8 mouse cellular contexts compared by ENCODE assay signal in the genomic region with DNA sequence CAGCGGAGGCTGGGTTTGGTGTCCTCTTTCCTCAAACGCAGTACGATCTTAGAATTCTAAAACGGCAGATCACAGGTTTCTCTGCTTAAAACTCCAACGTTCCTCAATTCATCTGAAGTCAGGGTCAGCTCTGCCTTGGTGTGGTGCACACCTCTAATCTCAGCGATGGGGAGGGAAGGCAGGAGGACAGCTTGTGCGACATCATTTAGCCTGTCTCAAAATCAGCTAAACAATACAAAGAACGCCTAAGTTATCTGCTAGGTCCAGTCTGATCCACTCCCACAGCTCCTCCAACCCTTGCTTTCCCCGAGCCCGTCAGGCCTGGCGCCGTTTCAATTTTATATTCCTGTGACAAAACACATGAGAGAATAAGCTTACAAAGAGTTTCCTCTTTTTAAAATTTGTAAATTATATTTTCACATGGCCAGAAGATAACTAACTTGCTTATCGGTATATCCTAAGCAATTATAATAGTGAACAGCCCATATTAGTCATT. TPM values are rescaled to one million over a fixed set of nuclear protein-coding genes. Genes with fewer than 3 reads are reported as not detected.
A peak's percentile ranks its signal among the peaks of the same experiment; 100 is the strongest.
DNase-seq lines count a peak whose midpoint lies in the region; ATAC-seq and TF ChIP-seq lines count a peak whose summit lies in the region.

No protein-coding gene starts in this region.

- whole genome bisulfite sequencing in spleen, adult 2 months: 30% methylated on average over 13 of the region's 13 CpGs
- 19% methylated on average over 13 of the region's 13 CpGs for WGBS in intestine, embryonic 16.5 days
- 32% methylated on average over 13 of the region's 13 CpGs for WGBS in midbrain, embryonic 12.5 days

- no peaks in the 10 kb centered on the region for H3K4me1 ChIP-seq in spleen, adult 2 months (ENCODE audit: control insufficient read depth, insufficient read depth, insufficient read length)
- H3K4me1 ChIP-seq in intestine, embryonic 16.5 days (ENCODE audit: control insufficient read depth, insufficient read depth, low read length): peaks cover 4% of the 10 kb centered on the region; the same call in 1 of the 2 replicates
- peaks cover 5% of the 10 kb centered on the region; the same call in 1 of the 2 replicates for H3K4me1 ChIP-seq in midbrain, embryonic 12.5 days

- no peak for TF ChIP-seq POLR2A in spleen, adult 2 months (IDR thresholded peaks at IDR 0.05; ENCODE audit: low read depth, low read length)

- H3K9me3 ChIP-seq in intestine, embryonic 16.5 days (ENCODE audit: control insufficient read depth, low read length): no peaks in the 10 kb centered on the region
- no peaks in the 10 kb centered on the region for H3K9me3 ChIP-seq in midbrain, embryonic 12.5 days

- no peaks in the 10 kb centered on the region for H3K27me3 ChIP-seq in spleen, adult 2 months (ENCODE audit: control insufficient read depth, insufficient read depth, low read length)
- H3K27me3 ChIP-seq in intestine, embryonic 16.5 days (replicated peaks; ENCODE audit: control insufficient read depth, insufficient read depth, low read length): no peaks in the 10 kb centered on the region
- no peaks in the 10 kb centered on the region for H3K27me3 ChIP-seq in midbrain, embryonic 12.5 days

- no peak overlapping the region for H3K27ac ChIP-seq in spleen, adult 2 months (ENCODE audit: insufficient read depth, low read length)
- H3K27ac ChIP-seq in intestine, embryonic 16.5 days (ENCODE audit: low read length): no peak overlapping the region; the same call in 1 of the 2 replicates
- H3K27ac ChIP-seq in midbrain, embryonic 12.5 days (replicated peaks): 0 out of 2 replicates have a peak overlapping the region, but pooled peaks have one; percentile 46

- H3K4me2 ChIP-seq in intestine, embryonic 16.5 days (ENCODE audit: low read depth, low read length): peak overlapping the region; percentile 80
- H3K4me2 ChIP-seq in midbrain, embryonic 12.5 days (replicated peaks): peak overlapping the region; percentile 57

- DNase-seq in cerebellum, postnatal 10 days: peak; percentile 59 to 75
- no peak for DNase-seq in cerebellum, adult 8-10 months
- no peak for DNase-seq in spleen, adult 2 months (ENCODE audit: low read depth in 1 of 2, low spot score in 2 of 2)
- no peak for DNase-seq in spleen, postnatal 36 days (ENCODE audit: low spot score in 2 of 2)
- DNase-seq in thymus, postnatal 14 days: no peak

- 0 out of 2 replicates have a peak overlapping the region, but pooled peaks have one; percentile 35 for H3K4me3 ChIP-seq in spleen, adult 2 months (ENCODE audit: extremely low read depth, insufficient read depth, insufficient read length)
- peak overlapping the region; percentile 50 for H3K4me3 ChIP-seq in intestine, embryonic 16.5 days (ENCODE audit: low read length)
- peak overlapping the region; percentile 39 for H3K4me3 ChIP-seq in midbrain, embryonic 12.5 days

- H3K9ac ChIP-seq in intestine, embryonic 16.5 days (ENCODE audit: low read depth, low read length): peak overlapping the region; percentile 70
- H3K9ac ChIP-seq in midbrain, embryonic 12.5 days (replicated peaks): peak overlapping the region; percentile 46

- no peak for TF ChIP-seq CTCF in spleen, adult 2 months (IDR thresholded peaks at IDR 0.05; ENCODE audit: extremely low read depth, insufficient read depth, insufficient read length, insufficient replicate concordance)

- H3K36me3 ChIP-seq in spleen, adult 2 months (ENCODE audit: control insufficient read depth, insufficient read depth, low read length): no peaks in the 10 kb centered on the region
- H3K36me3 ChIP-seq in intestine, embryonic 16.5 days (ENCODE audit: control insufficient read depth, insufficient read depth, low read length): no peaks in the 10 kb centered on the region
- peaks cover 3% of the 10 kb centered on the region; the same call in 1 of the 2 replicates for H3K36me3 ChIP-seq in midbrain, embryonic 12.5 days

- ATAC-seq in intestine, embryonic 16.5 days: no peak; the same call in 1 of the 2 replicates
- ATAC-seq in midbrain, embryonic 12.5 days (ENCODE audit: low FRiP score, low read depth): 0 out of 2 replicates have a peak, but pooled peaks have one; percentile 23
- no peak for ATAC-seq in activated CD4-positive, CD25-positive, alpha-beta regulatory T cell, adult 4 months

RNA-seq across cellular contexts. Expression of gene 1700125H20Rik, which starts 13.1 kb away (rescaled TPM):
- not detected in 2 replicates for polyA plus RNA-seq in spleen, adult 2 months (2012; rRNA removed)
- polyA plus RNA-seq in intestine, embryonic 16.5 days (2015; fragmentation: Nextera tagmentation; extraction: Ambion mirVana): not detected in 2 replicates
- polyA plus RNA-seq in midbrain, embryonic 12.5 days (2016; fragmentation: Nextera tagmentation; extraction: Ambion mirVana): 0.47 and 0.55 TPM in 2 replicates
- not detected for polyA plus RNA-seq in activated CD4-positive, CD25-positive, alpha-beta regulatory T cell, adult 4 months (2017; shearing (Covaris generic))

RNA-seq across cellular contexts. Expression of gene Usp32, which starts 43.4 kb away (rescaled TPM):
- 2.9 and 5.4 TPM in 2 replicates for polyA plus RNA-seq in spleen, adult 2 months (2012; rRNA removed)
- polyA plus RNA-seq in intestine, embryonic 16.5 days (2015; fragmentation: Nextera tagmentation; extraction: Ambion mirVana): 3.1 and 3.9 TPM in 2 replicates
- polyA plus RNA-seq in midbrain, embryonic 12.5 days (2016; fragmentation: Nextera tagmentation; extraction: Ambion mirVana): 9.6 and 11.9 TPM in 2 replicates
- polyA plus RNA-seq in activated CD4-positive, CD25-positive, alpha-beta regulatory T cell, adult 4 months (2017; shearing (Covaris generic)): 10 to 100 TPM in 1 of 2 experiments, 1 to 10 TPM in 1; 7.5 to 11.9 TPM

RNA-seq across cellular contexts. Expression of gene Appbp2, which starts 51.6 kb away (rescaled TPM):
- polyA plus RNA-seq in spleen, adult 2 months (2012; rRNA removed): 5.7 and 7.4 TPM in 2 replicates
- 31.1 and 31.3 TPM in 2 replicates for polyA plus RNA-seq in intestine, embryonic 16.5 days (2015; fragmentation: Nextera tagmentation; extraction: Ambion mirVana)
- polyA plus RNA-seq in midbrain, embryonic 12.5 days (2016; fragmentation: Nextera tagmentation; extraction: Ambion mirVana): 55.8 and 56.0 TPM in 2 replicates
- polyA plus RNA-seq in activated CD4-positive, CD25-positive, alpha-beta regulatory T cell, adult 4 months (2017; shearing (Covaris generic)): 10 to 100 TPM; 13.4 to 17.3 TPM

Comparison
In these comparisons a context has a peak if more than half of its experiments do, and no peak if none do; other contexts are left out.
1. DNase-seq: peak in cerebellum, postnatal 10 days (2 of 2); none in cerebellum, adult 8-10 months (single experiment), spleen, adult 2 months (0 of 2), spleen, postnatal 36 days (0 of 2) and thymus, postnatal 14 days (single experiment).
2. Peak in every context shown above with its lines, with median percentiles within 50 percentile points of each other: H3K4me3 ChIP-seq.